Mouse (Mus musculus) bone marrow macrophage, adult 2 months (primary cell): ENCODE measurements around the gene Olr1.

ENCODE experiments used
- CTCF ChIP-seq: IDR thresholded peaks from 2 replicates; pipeline ENCODE4 v1.5.1; 2012; ENCODE audit warnings: low read depth, mild to moderate bottlenecking, low read length, moderate library complexity
- POLR2A ChIP-seq: IDR thresholded peaks from 2 replicates; pipeline ENCODE4 v1.6.1; 2012; ENCODE audit warnings: mild to moderate bottlenecking, low read depth, low read length, borderline replicate concordance

DNA sequence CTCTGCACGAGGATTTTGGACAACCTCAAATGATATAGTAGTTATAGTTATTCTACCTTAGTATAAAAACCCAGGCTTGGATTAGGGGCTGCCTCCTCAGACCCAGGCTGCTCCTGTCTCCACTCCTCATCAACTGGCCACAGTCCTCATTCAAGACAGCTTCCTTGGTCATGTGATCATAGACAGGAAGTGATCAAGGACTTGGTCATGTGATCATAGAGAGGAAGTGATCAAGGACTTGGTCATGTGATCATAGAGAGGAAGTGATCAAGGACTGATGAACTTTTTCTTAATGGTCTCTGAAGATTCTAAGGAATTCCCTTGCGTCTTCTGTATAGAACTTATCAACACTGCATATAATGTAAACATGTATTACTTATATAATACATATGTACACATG, 40.3 kb upstream of the Olr1 start:
- TF ChIP-seq POLR2A: no peak
- TF ChIP-seq CTCF: no peak
